In genomic region chr6:134887008-134887407, GRCm38 (mm10) we compare ENCODE assay signal across 8 mouse cellular contexts. TPM values are rescaled to one million over a fixed set of nuclear protein-coding genes. Genes with fewer than 3 reads are reported as not detected.
DNase-seq lines count a peak whose midpoint lies in the region; ATAC-seq and TF ChIP-seq lines count a peak whose summit lies in the region.

No protein-coding gene starts in this region.

- 50% methylated on average over 5 of the region's 5 CpGs for WGBS in heart, embryonic 14.5 days
- 3% methylated on average over 5 of the region's 5 CpGs for WGBS in cerebellum, adult 2 months
- WGBS in midbrain, embryonic 15.5 days: 8% methylated on average over 5 of the region's 5 CpGs

- H3K27ac ChIP-seq in heart, embryonic 14.5 days (replicated peaks in 1 of 2; ENCODE audit: control insufficient read depth in 1 of 2, insufficient read depth in 1 of 2, low read depth in 2 of 2, low read length in 2 of 2): no peak overlapping the region
- H3K27ac ChIP-seq in cerebellum, adult 2 months (ENCODE audit: insufficient read depth, low read length): peak overlapping the region; percentile 81
- peak overlapping the region; percentile 92 for H3K27ac ChIP-seq in midbrain, embryonic 15.5 days

- H3K36me3 ChIP-seq in heart, embryonic 14.5 days (ENCODE audit: control insufficient read depth, insufficient read depth, low read length): 0 out of 2 replicates have a peak, but pooled peaks cover 3% of the 10 kb centered on the region
- H3K36me3 ChIP-seq in midbrain, embryonic 15.5 days (replicated peaks): 0 out of 2 replicates have a peak, but pooled peaks cover 1% of the 10 kb centered on the region

- no peaks in the 10 kb centered on the region for H3K9me3 ChIP-seq in heart, embryonic 14.5 days (ENCODE audit: control insufficient read depth, low read length)
- H3K9me3 ChIP-seq in midbrain, embryonic 15.5 days: no peaks in the 10 kb centered on the region

- H3K4me1 ChIP-seq in heart, embryonic 14.5 days (ENCODE audit: control insufficient read depth in 2 of 2, insufficient read depth in 2 of 2, low read length in 2 of 2): peaks cover 3 to 12% of the 10 kb centered on the region in 2 experiments; a peak in 3 of 4 replicates
- peaks cover 7% of the 10 kb centered on the region for H3K4me1 ChIP-seq in cerebellum, adult 2 months (ENCODE audit: control insufficient read depth, insufficient read depth, low read length)
- peaks cover 40% of the 10 kb centered on the region for H3K4me1 ChIP-seq in midbrain, embryonic 15.5 days

- peak overlapping the region; percentile 53 for H3K4me2 ChIP-seq in heart, embryonic 14.5 days (ENCODE audit: low read length)
- peak overlapping the region; percentile 55 for H3K4me2 ChIP-seq in midbrain, embryonic 15.5 days

- H3K4me3 ChIP-seq in heart, embryonic 14.5 days (ENCODE audit: control insufficient read depth in 1 of 2, insufficient read depth in 1 of 2, low read depth in 1 of 2, low read length in 2 of 2): peak overlapping the region in 1 of 2 experiments; percentile 17; a peak in 1 of 4 replicates
- peak overlapping the region; percentile 78 for H3K4me3 ChIP-seq in cerebellum, adult 2 months (replicated peaks; ENCODE audit: insufficient read depth, low read depth, low read length)
- peak overlapping the region; percentile 49 for H3K4me3 ChIP-seq in midbrain, embryonic 15.5 days

- no peaks in the 10 kb centered on the region for H3K27me3 ChIP-seq in heart, embryonic 14.5 days (ENCODE audit: control insufficient read depth, insufficient read depth, low read length)
- H3K27me3 ChIP-seq in cerebellum, adult 2 months (ENCODE audit: control insufficient read depth, insufficient read depth, low read length): no peaks in the 10 kb centered on the region
- H3K27me3 ChIP-seq in midbrain, embryonic 15.5 days (replicated peaks): no peaks in the 10 kb centered on the region

- TF ChIP-seq POLR2A in cerebellum, adult 2 months (IDR thresholded peaks at IDR 0.05; ENCODE audit: borderline replicate concordance, insufficient read depth, low read length): no peak

- DNase-seq in heart, postnatal 14 days: no peak
- DNase-seq in cerebellum, adult 2 months: peak; percentile 61 to 67
- no peak for DNase-seq in thymus, postnatal 36 days
- DNase-seq in spleen, adult 12 weeks (ENCODE audit: low spot score): no peak
- DNase-seq in thymus, postnatal 25 days: no peak

- no peak for ATAC-seq in heart, embryonic 14.5 days (ENCODE audit: insufficient number of reproducible peaks, insufficient read depth, low FRiP score, low read depth)
- peak; percentile 42 for ATAC-seq in frontal cortex, adult (ENCODE audit: low TSS enrichment)
- peak; percentile 57 for ATAC-seq in midbrain, embryonic 15.5 days (replicated peaks)

- intact Hi-C loops in heart, postnatal 14 days (cut with DNase I): no loop called here

- TF ChIP-seq CTCF in cerebellum, adult 2 months (IDR thresholded peaks at IDR 0.05; ENCODE audit: borderline replicate concordance, insufficient read depth, low read depth, low read length): no peak

- H3K9ac ChIP-seq in heart, embryonic 14.5 days (ENCODE audit: low read length): no peak overlapping the region
- H3K9ac ChIP-seq in midbrain, embryonic 15.5 days: peak overlapping the region; percentile 74

RNA-seq across cellular contexts. Expression of gene Gpr19, which starts 11.4 kb away (rescaled TPM):
- 9.1 TPM in 2 replicates for polyA plus RNA-seq in heart, embryonic 14.5 days (2014; fragmentation: Nextera tagmentation; extraction: Ambion mirVana)
- 1 to 10 TPM; 4.4 to 4.7 TPM for total RNA-seq in heart, postnatal 14 days (2021)
- polyA plus RNA-seq in cerebellum, adult 2 months (2012; rRNA removed): 30.5 and 32.5 TPM in 2 replicates
- 40.1 and 44.0 TPM in 2 replicates for polyA plus RNA-seq in midbrain, embryonic 15.5 days (2015; fragmentation: Nextera tagmentation; extraction: Ambion mirVana)

RNA-seq across cellular contexts. Expression of gene Cdkn1b, which starts 33.2 kb away (rescaled TPM):
- polyA plus RNA-seq in heart, embryonic 14.5 days (2014; fragmentation: Nextera tagmentation; extraction: Ambion mirVana): 16.3 and 21.0 TPM in 2 replicates
- total RNA-seq in heart, postnatal 14 days (2021): 10 to 100 TPM; 47.5 to 49.0 TPM
- 45.6 and 52.7 TPM in 2 replicates for polyA plus RNA-seq in cerebellum, adult 2 months (2012; rRNA removed)
- polyA plus RNA-seq in midbrain, embryonic 15.5 days (2015; fragmentation: Nextera tagmentation; extraction: Ambion mirVana): 24.4 and 25.3 TPM in 2 replicates

RNA-seq across cellular contexts. Expression of gene Crebl2, which starts 57.1 kb away (rescaled TPM):
- polyA plus RNA-seq in heart, embryonic 14.5 days (2014; fragmentation: Nextera tagmentation; extraction: Ambion mirVana): 1.6 and 1.8 TPM in 2 replicates
- total RNA-seq in heart, postnatal 14 days (2021): 1 to 10 TPM; 6.5 to 8.6 TPM
- polyA plus RNA-seq in cerebellum, adult 2 months (2012; rRNA removed): 42.3 and 47.6 TPM in 2 replicates
- 4.6 and 5.6 TPM in 2 replicates for polyA plus RNA-seq in midbrain, embryonic 15.5 days (2015; fragmentation: Nextera tagmentation; extraction: Ambion mirVana)

Comparison
In these comparisons a context has a peak if more than half of its experiments do, and no peak if none do; other contexts are left out.
1. H3K27ac ChIP-seq: peak in cerebellum, adult 2 months (single experiment) and midbrain, embryonic 15.5 days (single experiment); none in heart, embryonic 14.5 days (0 of 2).
2. DNase-seq: peak in cerebellum, adult 2 months (2 of 2); none in heart, postnatal 14 days (0 of 2), thymus, postnatal 36 days (0 of 2), spleen, adult 12 weeks (single experiment) and thymus, postnatal 25 days (single experiment).